Mouse (Mus musculus) gastrocnemius, postnatal 25 days (tissue): ENCODE results near the gene Psmd9. TPM values are rescaled to one million over a fixed set of nuclear protein-coding genes. Genes with fewer than 3 reads are reported as not detected.

Source experiments
- total RNA-seq, 2 experiments: library from RNA; stranded (reverse); gene quantifications; 1 replicate in 1 of 2; 2 replicates in 1 of 2; pipeline ENCODE4 v1.2.3; 2021

Gene Psmd9
- total RNA-seq, 2 experiments from 2014 or later: 14.2 to 15.2 TPM

Other genes starting within 250 kb of the Psmd9 start
- gene Kdm2b, start 179.6 kb upstream of the Psmd9 start, total RNA-seq: 10 to 100 TPM; 12.8 to 14.3 TPM
- gene Orai1, start 154.3 kb upstream of the Psmd9 start, total RNA-seq: 10 to 100 TPM; 31.5 to 36.3 TPM
- gene Morn3, start 122.4 kb upstream of the Psmd9 start, total RNA-seq: not detected
- 10 to 100 TPM; 14.1 to 15.3 TPM for gene Tmem120b, start 101.0 kb upstream of the Psmd9 start, total RNA-seq
- gene Rhof, start 36.7 kb upstream of the Psmd9 start, total RNA-seq: under 1 TPM; 0.23 to 0.38 TPM
- 1 to 10 TPM; 8.1 to 9.6 TPM for gene Setd1b, start 27.2 kb upstream of the Psmd9 start, total RNA-seq
- not detected for gene Hpd, start 13.3 kb downstream of the Psmd9 start, total RNA-seq
- gene Wdr66, start 82.7 kb downstream of the Psmd9 start, total RNA-seq: 1 to 10 TPM; 1.1 to 1.9 TPM
- 1 to 10 TPM; 8.4 to 8.6 TPM for gene Bcl7a, start 174.4 kb downstream of the Psmd9 start, total RNA-seq
- 10 to 100 TPM; 54.5 TPM for gene Mlxip, start 225.4 kb downstream of the Psmd9 start, total RNA-seq